Mouse (Mus musculus): Measurements from ENCODE around the gene Trp53bp2. TPM values are rescaled to one million over a fixed set of nuclear protein-coding genes. Genes with fewer than 3 reads are reported as not detected.
A peak's percentile ranks its signal among the peaks of the same experiment; 100 is the strongest.

Gene Trp53bp2
- 26.9 and 27.5 TPM in 2 replicates for polyA plus RNA-seq (2014; fragmentation: Nextera tagmentation; extraction: Ambion mirVana)

DNA sequence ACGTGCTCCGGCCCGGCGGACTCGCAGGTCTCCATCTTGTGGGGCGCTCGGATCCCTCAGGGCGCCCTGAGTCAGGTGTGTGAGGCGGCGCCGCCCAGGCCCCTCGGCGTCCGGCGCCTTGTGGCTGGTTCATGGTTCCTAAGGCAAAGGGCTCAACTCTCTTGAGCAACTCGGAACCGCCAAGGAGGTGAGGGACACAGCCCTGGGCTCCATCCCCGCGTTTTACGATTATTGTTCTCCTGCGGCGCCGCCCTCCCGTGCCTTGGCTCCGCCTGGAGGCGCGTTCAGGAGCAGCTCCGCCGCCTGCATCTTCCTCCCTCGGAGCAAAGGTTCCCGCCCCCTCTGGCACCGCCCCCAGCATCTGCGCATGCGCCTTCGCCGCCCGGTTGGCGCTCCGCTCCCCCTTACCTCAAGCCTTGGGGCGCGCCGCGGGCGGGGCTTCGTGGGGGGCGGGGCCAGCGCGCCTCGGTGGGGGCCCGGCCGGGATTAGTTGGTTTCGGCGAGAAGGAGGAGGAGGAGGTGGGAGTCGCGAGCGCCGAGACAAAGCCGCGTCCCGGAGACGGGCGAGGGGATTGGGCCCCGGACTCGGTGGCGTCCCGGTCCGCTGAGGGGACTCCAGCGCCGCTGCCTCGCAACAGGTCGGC, at the start of gene Trp53bp2:
Gene Trp53bp2, plus strand, starts transcription at position 489 of the 644 bp plus-strand sequence.
- H3K36me3 ChIP-seq (ENCODE audit: control insufficient read depth, insufficient read depth, low read length) = no peaks in the 10 kb centered on the region
- H3K4me1 ChIP-seq (replicated peaks; ENCODE audit: control insufficient read depth, insufficient read depth, low read length) = peaks cover 42% of the 10 kb centered on the region
- H3K4me2 ChIP-seq (ENCODE audit: low read length) = peak within 1 kb of the TSS; percentile 83
- DNase-seq (ENCODE audit: low spot score) (peak; percentile 100), ATAC-seq (replicated peaks; ENCODE audit: low FRiP score, low TSS enrichment, low read depth) (peak; percentile 91)
- H3K9ac ChIP-seq (ENCODE audit: low read length) = peak within 1 kb of the TSS; percentile 98
- H3K27me3 ChIP-seq (replicated peaks; ENCODE audit: control insufficient read depth, insufficient read depth, low read length) = no peaks in the 10 kb centered on the region
- H3K27ac ChIP-seq (ENCODE audit: low read depth) = peak within 1 kb of the TSS; percentile 96
- no peaks in the 10 kb centered on the region for H3K9me3 ChIP-seq (ENCODE audit: control insufficient read depth, low read length)
- WGBS = under 1% methylated on average over 59 of the region's 71 CpGs
- peak within 1 kb of the TSS; percentile 86 for H3K4me3 ChIP-seq (ENCODE audit: low read depth, low read length)

DNA sequence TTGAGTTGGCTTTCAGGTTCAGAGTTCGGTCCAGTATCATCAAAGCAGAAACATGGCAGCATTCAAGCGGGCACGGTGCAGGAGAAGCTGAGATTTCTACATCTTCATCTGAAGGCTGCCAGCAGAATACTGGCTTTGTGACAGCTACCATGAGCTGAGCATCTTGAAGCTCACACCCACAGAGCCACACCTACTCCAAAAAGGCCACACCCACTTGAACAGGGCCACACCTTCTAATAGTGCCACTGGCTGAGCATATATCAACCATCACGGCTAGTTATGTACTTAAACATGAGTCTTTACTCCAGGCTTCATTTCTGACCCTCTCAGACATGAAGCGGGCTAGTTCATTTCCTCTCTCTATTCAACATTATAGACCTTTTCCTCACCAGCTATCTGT, 46.3 kb upstream of the Trp53bp2 start:
- Histone ChIP-seq H3K9me3 (ENCODE audit: control insufficient read depth, low read length) (no peaks in the 10 kb centered on the region), H3K9ac (ENCODE audit: low read length) (no peak overlapping the region), H3K27ac (ENCODE audit: low read depth) (no peak overlapping the region), H3K4me2 (ENCODE audit: low read length) (no peak overlapping the region), H3K4me3 (ENCODE audit: low read depth, low read length) (no peak overlapping the region), H3K4me1 (replicated peaks; ENCODE audit: control insufficient read depth, insufficient read depth, low read length) (no peaks in the 10 kb centered on the region), H3K36me3 (ENCODE audit: control insufficient read depth, insufficient read depth, low read length) (no peaks in the 10 kb centered on the region), H3K27me3 (replicated peaks; ENCODE audit: control insufficient read depth, insufficient read depth, low read length) (no peaks in the 10 kb centered on the region)
- ATAC-seq (replicated peaks; ENCODE audit: low FRiP score, low TSS enrichment, low read depth) (no peak), DNase-seq (ENCODE audit: low spot score) (no peak)
- WGBS = 91% methylated on average over 5 of the region's 5 CpGs

DNA sequence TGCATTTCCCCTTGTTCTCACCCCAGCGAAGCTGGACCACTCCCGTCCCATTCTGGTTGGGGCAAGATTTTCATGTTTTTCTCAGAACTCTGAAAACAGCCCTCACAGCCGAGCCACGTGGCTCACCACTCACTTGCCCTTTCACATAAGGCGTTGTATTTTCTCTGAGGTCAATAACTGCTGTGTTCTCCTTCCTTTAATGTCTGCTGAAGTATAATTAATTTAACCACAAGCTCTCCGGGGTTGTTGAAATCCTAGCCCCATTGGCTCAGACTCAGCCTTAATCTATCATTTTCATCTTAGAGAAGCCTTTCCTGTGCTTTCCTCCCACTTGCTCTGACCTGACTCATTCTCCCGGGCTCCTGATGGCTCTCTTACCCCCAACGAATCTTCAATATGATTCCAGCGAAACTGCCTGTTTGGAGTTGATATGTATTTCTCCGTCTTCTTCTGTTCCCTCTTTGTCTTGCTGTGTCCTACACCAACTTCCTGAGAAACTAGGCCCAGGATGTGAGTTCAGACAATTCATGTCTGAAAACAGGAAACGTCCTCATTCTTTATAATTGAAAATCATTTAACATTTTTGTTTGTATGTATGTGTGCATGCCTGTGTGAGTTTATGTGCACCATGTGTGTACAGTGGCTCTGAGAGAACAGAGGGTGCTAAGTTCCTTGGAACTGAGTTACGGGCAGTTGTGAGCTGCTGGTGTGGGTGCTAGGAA, 45.1 kb upstream of the Trp53bp2 start:
- no peaks in the 10 kb centered on the region for H3K9me3 ChIP-seq (ENCODE audit: control insufficient read depth, low read length)
- H3K36me3 ChIP-seq (ENCODE audit: control insufficient read depth, insufficient read depth, low read length) = no peaks in the 10 kb centered on the region
- H3K4me3 ChIP-seq (ENCODE audit: low read depth, low read length) = no peak overlapping the region
- no peak overlapping the region for H3K4me2 ChIP-seq (ENCODE audit: low read length)
- WGBS = 69% methylated on average over 12 of the region's 12 CpGs
- H3K9ac ChIP-seq (ENCODE audit: low read length) = no peak overlapping the region
- no peaks in the 10 kb centered on the region for H3K4me1 ChIP-seq (replicated peaks; ENCODE audit: control insufficient read depth, insufficient read depth, low read length)
- H3K27me3 ChIP-seq (replicated peaks; ENCODE audit: control insufficient read depth, insufficient read depth, low read length) = no peaks in the 10 kb centered on the region
- no peak overlapping the region for H3K27ac ChIP-seq (ENCODE audit: low read depth)
- DNase-seq (ENCODE audit: low spot score) (no peak), ATAC-seq (replicated peaks; ENCODE audit: low FRiP score, low TSS enrichment, low read depth) (no peak)

DNA sequence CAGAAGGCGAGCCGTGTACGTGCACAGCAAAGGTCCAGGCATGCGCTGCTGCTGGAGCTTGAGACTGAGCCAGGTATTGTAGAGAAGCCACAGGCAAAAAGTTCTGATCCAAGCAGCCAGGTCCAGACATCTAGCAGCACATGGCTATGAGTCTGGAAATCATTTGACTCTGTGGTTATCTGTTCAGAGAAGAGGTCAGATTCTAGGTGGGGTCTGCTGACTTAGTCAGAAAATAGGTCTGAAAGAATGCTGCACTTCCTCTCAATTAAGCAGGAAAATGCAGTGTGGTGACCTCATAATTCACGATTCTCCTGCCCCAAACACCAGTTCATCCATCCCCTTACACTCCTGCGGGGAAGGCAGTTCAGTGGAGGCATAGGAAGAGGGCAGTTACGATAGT, 40.7 kb upstream of the Trp53bp2 start:
- no peaks in the 10 kb centered on the region for H3K36me3 ChIP-seq (ENCODE audit: control insufficient read depth, insufficient read depth, low read length)
- no peak overlapping the region for H3K27ac ChIP-seq (ENCODE audit: low read depth)
- H3K9me3 ChIP-seq (ENCODE audit: control insufficient read depth, low read length) = no peaks in the 10 kb centered on the region
- H3K4me3 ChIP-seq (ENCODE audit: low read depth, low read length) = no peak overlapping the region
- H3K9ac ChIP-seq (ENCODE audit: low read length) = no peak overlapping the region
- no peaks in the 10 kb centered on the region for H3K4me1 ChIP-seq (replicated peaks; ENCODE audit: control insufficient read depth, insufficient read depth, low read length)
- DNase-seq (ENCODE audit: low spot score) = no peak
- ATAC-seq (replicated peaks; ENCODE audit: low FRiP score, low TSS enrichment, low read depth) = no peak
- H3K27me3 ChIP-seq (replicated peaks; ENCODE audit: control insufficient read depth, insufficient read depth, low read length) = no peaks in the 10 kb centered on the region
- 65% methylated on average over 7 of the region's 7 CpGs for WGBS
- no peak overlapping the region for H3K4me2 ChIP-seq (ENCODE audit: low read length)

DNA sequence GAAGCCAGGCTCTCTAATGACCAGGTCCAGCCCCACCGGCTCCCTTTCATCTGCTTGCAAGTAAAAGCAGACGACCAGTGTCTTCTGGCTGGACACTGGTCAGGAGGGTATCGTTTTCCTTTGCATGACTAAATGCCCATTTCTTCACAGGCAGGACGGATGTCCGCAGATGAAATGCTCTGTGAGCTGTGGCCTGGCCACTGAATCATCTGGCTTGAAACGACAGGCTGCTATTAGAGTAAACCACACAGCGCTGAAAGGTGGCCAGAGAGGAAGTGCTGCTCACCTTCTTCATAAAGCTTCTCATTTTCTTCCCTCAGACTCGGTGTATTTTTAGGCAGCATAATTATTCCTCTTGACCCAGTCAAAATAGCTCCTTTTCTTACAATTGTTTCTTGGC, 40.2 kb upstream of the Trp53bp2 start:
- H3K4me1 ChIP-seq (replicated peaks; ENCODE audit: control insufficient read depth, insufficient read depth, low read length) = no peaks in the 10 kb centered on the region
- H3K4me3 ChIP-seq (ENCODE audit: low read depth, low read length) = no peak overlapping the region
- H3K27ac ChIP-seq (ENCODE audit: low read depth) = no peak overlapping the region
- ATAC-seq (replicated peaks; ENCODE audit: low FRiP score, low TSS enrichment, low read depth) (no peak), DNase-seq (ENCODE audit: low spot score) (no peak)
- no peaks in the 10 kb centered on the region for H3K27me3 ChIP-seq (replicated peaks; ENCODE audit: control insufficient read depth, insufficient read depth, low read length)
- no peak overlapping the region for H3K4me2 ChIP-seq (ENCODE audit: low read length)
- no peaks in the 10 kb centered on the region for H3K9me3 ChIP-seq (ENCODE audit: control insufficient read depth, low read length)
- 50% methylated on average over 8 of the region's 8 CpGs for WGBS
- H3K9ac ChIP-seq (ENCODE audit: low read length) = no peak overlapping the region
- no peaks in the 10 kb centered on the region for H3K36me3 ChIP-seq (ENCODE audit: control insufficient read depth, insufficient read depth, low read length)

DNA sequence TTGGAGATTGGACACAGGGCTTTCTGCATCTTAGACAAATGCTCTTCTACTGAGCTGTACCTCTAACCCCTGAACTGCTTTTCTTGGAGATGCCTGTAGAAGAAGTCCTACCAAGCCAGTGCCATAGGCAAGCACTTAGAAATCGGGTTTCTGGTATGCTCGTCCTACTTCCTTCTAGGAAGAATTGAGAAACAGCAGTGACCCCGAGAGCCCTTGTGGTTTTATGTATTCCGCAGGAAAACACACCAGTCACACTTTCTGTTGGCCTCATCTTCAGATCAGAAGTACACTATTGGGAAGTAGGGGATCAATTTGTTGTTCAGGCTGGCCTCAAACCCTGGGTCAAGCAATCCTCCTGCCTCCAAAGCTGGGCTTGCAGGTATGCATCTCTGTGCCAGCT, 39.5 kb upstream of the Trp53bp2 start:
- ATAC-seq (replicated peaks; ENCODE audit: low FRiP score, low TSS enrichment, low read depth) (no peak), DNase-seq (ENCODE audit: low spot score) (no peak)
- no peak overlapping the region for H3K27ac ChIP-seq (ENCODE audit: low read depth)
- H3K4me2 ChIP-seq (ENCODE audit: low read length) = no peak overlapping the region
- H3K9ac ChIP-seq (ENCODE audit: low read length) = no peak overlapping the region
- no peaks in the 10 kb centered on the region for H3K27me3 ChIP-seq (replicated peaks; ENCODE audit: control insufficient read depth, insufficient read depth, low read length)
- H3K36me3 ChIP-seq (ENCODE audit: control insufficient read depth, insufficient read depth, low read length) = no peaks in the 10 kb centered on the region
- no peak overlapping the region for H3K4me3 ChIP-seq (ENCODE audit: low read depth, low read length)
- whole genome bisulfite sequencing = 76% methylated on average over 4 of the region's 4 CpGs
- no peaks in the 10 kb centered on the region for H3K4me1 ChIP-seq (replicated peaks; ENCODE audit: control insufficient read depth, insufficient read depth, low read length)
- H3K9me3 ChIP-seq (ENCODE audit: control insufficient read depth, low read length) = no peaks in the 10 kb centered on the region

DNA sequence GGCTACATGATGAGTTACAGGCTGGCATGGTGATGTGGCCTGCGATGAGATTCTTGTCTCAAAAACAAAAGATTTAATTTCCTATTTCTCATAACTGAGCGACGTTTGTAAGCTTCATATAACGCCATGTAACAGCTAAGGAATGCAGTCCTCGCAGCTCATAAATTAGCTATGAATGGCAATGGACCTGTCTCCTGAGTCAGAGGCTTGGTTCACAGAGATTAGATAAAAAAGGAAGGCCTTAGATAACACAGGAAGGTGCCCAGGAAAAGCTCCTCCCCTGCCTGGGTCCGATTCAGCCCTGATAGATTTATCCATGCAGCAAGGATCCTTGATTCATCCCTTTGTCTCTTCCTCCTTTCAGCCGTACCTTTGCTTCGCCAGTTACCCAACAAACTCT, 37.1 kb upstream of the Trp53bp2 start:
- H3K27ac ChIP-seq (ENCODE audit: low read depth) = no peak overlapping the region
- DNase-seq (ENCODE audit: low spot score) (no peak), ATAC-seq (replicated peaks; ENCODE audit: low FRiP score, low TSS enrichment, low read depth) (no peak)
- no peak overlapping the region for H3K4me2 ChIP-seq (ENCODE audit: low read length)
- no peaks in the 10 kb centered on the region for H3K27me3 ChIP-seq (replicated peaks; ENCODE audit: control insufficient read depth, insufficient read depth, low read length)
- H3K4me3 ChIP-seq (ENCODE audit: low read depth, low read length) = no peak overlapping the region
- no peak overlapping the region for H3K9ac ChIP-seq (ENCODE audit: low read length)
- H3K36me3 ChIP-seq (ENCODE audit: control insufficient read depth, insufficient read depth, low read length) = no peaks in the 10 kb centered on the region
- H3K4me1 ChIP-seq (replicated peaks; ENCODE audit: control insufficient read depth, insufficient read depth, low read length) = no peaks in the 10 kb centered on the region
- no peaks in the 10 kb centered on the region for H3K9me3 ChIP-seq (ENCODE audit: control insufficient read depth, low read length)
- 68% methylated on average over 8 of the region's 8 CpGs for WGBS

DNA sequence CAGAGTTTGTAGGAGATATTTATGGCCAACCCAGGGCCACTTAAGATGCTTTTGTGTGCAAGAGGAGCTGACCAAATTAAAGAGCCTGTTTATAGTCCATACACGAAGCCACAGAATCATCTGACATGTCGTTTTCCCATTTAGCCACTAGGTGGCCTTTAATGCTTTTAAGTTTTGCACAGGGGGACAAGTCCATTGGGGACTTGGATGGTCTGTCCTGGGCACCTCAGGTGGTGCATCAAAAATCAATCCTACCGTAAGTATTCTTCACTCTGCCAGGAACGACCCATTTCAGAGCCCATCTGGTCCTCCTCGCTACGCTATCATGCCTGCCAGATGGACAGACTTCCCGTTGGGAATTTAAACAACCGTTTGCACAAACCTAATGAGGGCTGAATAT, 32.8 kb upstream of the Trp53bp2 start:
- H3K27me3 ChIP-seq (replicated peaks; ENCODE audit: control insufficient read depth, insufficient read depth, low read length) = no peaks in the 10 kb centered on the region
- H3K27ac ChIP-seq (ENCODE audit: low read depth) = no peak overlapping the region
- 28% methylated on average over 8 of the region's 8 CpGs for WGBS
- H3K4me3 ChIP-seq (ENCODE audit: low read depth, low read length) = no peak overlapping the region
- peak; percentile 60 for DNase-seq (ENCODE audit: low spot score)
- H3K36me3 ChIP-seq (ENCODE audit: control insufficient read depth, insufficient read depth, low read length) = no peaks in the 10 kb centered on the region
- H3K4me2 ChIP-seq (ENCODE audit: low read length) = no peak overlapping the region
- no peaks in the 10 kb centered on the region for H3K9me3 ChIP-seq (ENCODE audit: control insufficient read depth, low read length)
- H3K4me1 ChIP-seq (replicated peaks; ENCODE audit: control insufficient read depth, insufficient read depth, low read length) = no peaks in the 10 kb centered on the region
- ATAC-seq (replicated peaks; ENCODE audit: low FRiP score, low TSS enrichment, low read depth) = no peak
- no peak overlapping the region for H3K9ac ChIP-seq (ENCODE audit: low read length)

DNA sequence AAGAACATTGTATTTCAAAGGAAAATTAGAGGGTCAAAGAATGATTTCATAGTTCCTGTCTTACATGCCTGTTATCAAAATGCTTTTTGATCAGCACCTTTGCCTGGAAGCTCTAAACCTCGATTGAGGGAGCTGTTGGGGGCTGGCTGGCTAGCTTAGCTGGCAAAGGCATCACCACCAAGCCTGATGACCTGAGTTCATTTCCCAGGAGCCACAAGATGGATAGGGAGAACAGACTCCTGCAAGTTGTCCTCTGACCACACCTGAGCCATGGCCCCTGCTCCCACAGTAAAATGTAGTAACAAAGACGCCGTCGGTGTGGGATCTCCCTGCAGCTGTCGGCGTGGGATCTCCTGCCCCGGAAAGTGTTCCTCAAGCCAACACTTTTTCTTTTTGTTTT, 32.1 kb upstream of the Trp53bp2 start:
- ATAC-seq (replicated peaks; ENCODE audit: low FRiP score, low TSS enrichment, low read depth) = no peak
- Histone ChIP-seq H3K4me3 (ENCODE audit: low read depth, low read length) (no peak overlapping the region), H3K36me3 (ENCODE audit: control insufficient read depth, insufficient read depth, low read length) (no peaks in the 10 kb centered on the region), H3K9me3 (ENCODE audit: control insufficient read depth, low read length) (no peaks in the 10 kb centered on the region), H3K9ac (ENCODE audit: low read length) (no peak overlapping the region), H3K4me1 (replicated peaks; ENCODE audit: control insufficient read depth, insufficient read depth, low read length) (no peaks in the 10 kb centered on the region), H3K27ac (ENCODE audit: low read depth) (no peak overlapping the region), H3K27me3 (replicated peaks; ENCODE audit: control insufficient read depth, insufficient read depth, low read length) (no peaks in the 10 kb centered on the region), H3K4me2 (ENCODE audit: low read length) (no peak overlapping the region)
- WGBS = 90% methylated on average over 7 of the region's 7 CpGs
- no peak for DNase-seq (ENCODE audit: low spot score)
